Comparison of ENCODE assay signal across 8 mouse cellular contexts in the genomic region with DNA sequence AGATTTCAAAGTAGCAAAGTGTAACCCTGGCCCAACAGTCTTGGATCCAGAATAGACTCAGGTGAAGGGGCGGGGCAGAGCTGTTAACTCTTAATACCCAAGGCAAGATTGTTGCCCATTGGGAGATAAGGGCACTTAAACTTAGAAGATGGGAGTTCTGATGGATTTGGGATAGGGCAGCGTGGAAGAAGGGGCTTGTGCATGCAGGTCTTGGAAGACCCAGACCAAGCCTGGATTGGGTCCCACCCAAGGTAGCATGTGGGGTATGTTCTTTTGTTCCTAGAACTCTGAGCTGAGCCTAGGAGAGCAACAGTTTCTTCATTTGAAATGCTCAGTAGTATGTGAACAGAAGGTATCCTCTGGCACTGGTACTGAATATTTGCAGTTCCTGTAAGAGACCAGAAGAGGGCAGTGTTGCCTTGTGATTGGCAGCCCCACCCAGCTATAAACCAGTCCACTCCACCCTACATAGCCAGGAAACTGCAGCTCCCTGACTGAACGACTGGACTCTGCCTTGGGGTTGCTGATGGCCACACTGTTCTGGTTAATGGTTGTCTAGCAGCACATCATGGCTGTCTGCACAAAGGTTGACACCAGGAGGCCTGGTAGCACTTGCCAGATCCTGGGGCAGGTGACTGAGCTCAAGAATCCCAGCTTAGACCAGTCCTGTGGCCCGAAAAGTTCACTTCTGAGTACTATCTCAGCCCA. TPM values are rescaled to one million over a fixed set of nuclear protein-coding genes. Genes with fewer than 3 reads are reported as not detected.
DNase-seq lines count a peak whose midpoint lies in the region; ATAC-seq and TF ChIP-seq lines count a peak whose summit lies in the region.

No protein-coding gene starts in this region.

- H3K4me1 ChIP-seq in cortical plate, adult 2 months (ENCODE audit: control insufficient read depth, insufficient read depth, low read length): peaks cover 7% of the 10 kb centered on the region
- H3K4me1 ChIP-seq in limb, embryonic 11.5 days (ENCODE audit: control insufficient read depth, insufficient read depth, low read length): peaks cover 27% of the 10 kb centered on the region
- H3K4me1 ChIP-seq in midbrain, embryonic 14.5 days (ENCODE audit: control insufficient read depth, insufficient read depth, low read length): peaks cover 28% of the 10 kb centered on the region
- H3K4me1 ChIP-seq in testis, adult 2 months (ENCODE audit: control insufficient read depth, insufficient read depth, low read length): peaks cover 16% of the 10 kb centered on the region

- peak; percentile 73 for TF ChIP-seq CTCF in C2C12 (IDR thresholded peaks at IDR 0.05; ENCODE audit: control insufficient read depth, insufficient read depth, insufficient read length)
- peak; percentile 96 for TF ChIP-seq CTCF in cortical plate, adult 2 months (IDR thresholded peaks at IDR 0.05; ENCODE audit: extremely low read depth, insufficient read depth, low read length)
- TF ChIP-seq CTCF in testis, adult 2 months (IDR thresholded peaks at IDR 0.05; ENCODE audit: control insufficient read depth, insufficient read depth, insufficient replicate concordance, low read depth, low read length): peak; percentile 76

- peaks cover 58% of the 10 kb centered on the region for H3K36me3 ChIP-seq in C2C12 (ENCODE audit: control insufficient read depth, insufficient read depth)
- H3K36me3 ChIP-seq in limb, embryonic 11.5 days (ENCODE audit: control insufficient read depth, insufficient read depth, low read length): peaks cover 15% of the 10 kb centered on the region
- peaks cover 31% of the 10 kb centered on the region for H3K36me3 ChIP-seq in midbrain, embryonic 14.5 days (ENCODE audit: control insufficient read depth, insufficient read depth, low read length)
- no peaks in the 10 kb centered on the region; the same call in 1 of the 2 replicates for H3K36me3 ChIP-seq in testis, adult 2 months (ENCODE audit: control insufficient read depth, insufficient read depth, low read length)

- H3K79me3 ChIP-seq in C2C12 (ENCODE audit: low read depth): peaks cover 40% of the 10 kb centered on the region

- DNase-seq in ZHBTc4 (ENCODE audit: low read depth, low spot score): peak; percentile 88
- peak; percentile 66 for DNase-seq in gastrocnemius, postnatal 14 days
- DNase-seq in kidney, adult 18-20 months: peak; percentile 83
- peak; percentile 75 for DNase-seq in limb, embryonic 11.5 days (ENCODE audit: low spot score)
- DNase-seq in midbrain, embryonic 14.5 days: peak; percentile 87

- peak overlapping the region; percentile 22 for H3ac ChIP-seq in C2C12 (ENCODE audit: control insufficient read depth, insufficient read length, low read depth)

- no peak overlapping the region for H3K4me2 ChIP-seq in limb, embryonic 11.5 days (ENCODE audit: low read depth, severe bottlenecking)
- H3K4me2 ChIP-seq in midbrain, embryonic 14.5 days (ENCODE audit: low read length): no peak overlapping the region

- TF ChIP-seq POLR2A in cortical plate, adult 2 months (IDR thresholded peaks at IDR 0.05; ENCODE audit: extremely low read depth, insufficient read depth, low read length): 0 out of 2 replicates have a peak, but pooled peaks have one; percentile 31
- no peak for TF ChIP-seq POLR2A in testis, adult 2 months (IDR thresholded peaks at IDR 0.05; ENCODE audit: control insufficient read depth, low read depth, low read length)

- no peaks in the 10 kb centered on the region for H3K9me3 ChIP-seq in limb, embryonic 11.5 days (ENCODE audit: control insufficient read depth, low read length)
- no peaks in the 10 kb centered on the region for H3K9me3 ChIP-seq in midbrain, embryonic 14.5 days (ENCODE audit: control insufficient read depth, low read length)

- 59% methylated on average over 4 of the region's 4 CpGs for WGBS in limb, embryonic 11.5 days
- 63% methylated on average over 4 of the region's 4 CpGs for WGBS in midbrain, embryonic 14.5 days

- no peak overlapping the region for H3K9ac ChIP-seq in limb, embryonic 11.5 days (ENCODE audit: low read length)
- H3K9ac ChIP-seq in midbrain, embryonic 14.5 days (replicated peaks; ENCODE audit: low read length): no peak overlapping the region

- no peaks in the 10 kb centered on the region for H3K27me3 ChIP-seq in C2C12 (ENCODE audit: control insufficient read depth, insufficient read depth, insufficient read length)
- no peaks in the 10 kb centered on the region for H3K27me3 ChIP-seq in limb, embryonic 11.5 days (ENCODE audit: control insufficient read depth, insufficient read depth, low read length)
- H3K27me3 ChIP-seq in midbrain, embryonic 14.5 days (ENCODE audit: control insufficient read depth, insufficient read depth, low read length): no peaks in the 10 kb centered on the region
- H3K27me3 ChIP-seq in testis, adult 2 months (ENCODE audit: control insufficient read depth, insufficient read depth, low read length): no peaks in the 10 kb centered on the region

- no peak overlapping the region for H3K27ac ChIP-seq in cortical plate, adult 2 months (ENCODE audit: insufficient read depth, low read length)
- H3K27ac ChIP-seq in limb, embryonic 11.5 days (replicated peaks; ENCODE audit: low read depth, low read length): no peak overlapping the region
- no peak overlapping the region for H3K27ac ChIP-seq in midbrain, embryonic 14.5 days (replicated peaks; ENCODE audit: low read depth, low read length)
- no peak overlapping the region for H3K27ac ChIP-seq in testis, adult 2 months (ENCODE audit: control insufficient read depth, insufficient read depth, low read depth, low read length)

- intact Hi-C loops in gastrocnemius, postnatal 14 days (cut with DNase I; ENCODE audit: low total_unique reads): no loop called here

- H3K4me3 ChIP-seq in C2C12 (ENCODE audit: insufficient read depth, poor library complexity, severe bottlenecking): no peak overlapping the region
- H3K4me3 ChIP-seq in cortical plate, adult 2 months (ENCODE audit: insufficient read depth, low read length): no peak overlapping the region
- H3K4me3 ChIP-seq in limb, embryonic 11.5 days (ENCODE audit: low read depth, low read length): no peak overlapping the region
- H3K4me3 ChIP-seq in midbrain, embryonic 14.5 days (replicated peaks; ENCODE audit: low read depth, low read length): no peak overlapping the region
- H3K4me3 ChIP-seq in testis, adult 2 months (ENCODE audit: control insufficient read depth, low read depth, low read length): no peak overlapping the region

- no peak; the same call in 1 of the 2 replicates for ATAC-seq in limb, embryonic 11.5 days (ENCODE audit: insufficient number of reproducible peaks, low FRiP score, low TSS enrichment, low read depth)
- no peak for ATAC-seq in midbrain, embryonic 14.5 days (ENCODE audit: low FRiP score, low TSS enrichment)

- peaks cover 66% of the 10 kb centered on the region for H3K79me2 ChIP-seq in C2C12 (ENCODE audit: control insufficient read depth, insufficient read depth)

TF ChIP-seq in C2C12, 6 proteins besides CTCF, POLR2A, EP300 and RAD21:
- TF ChIP-seq MYOG (IDR thresholded peaks at IDR 0.05; ENCODE audit: control insufficient read depth, extremely low read depth, insufficient read length) (no peak), MYOD1 (IDR thresholded peaks at IDR 0.05; ENCODE audit: control insufficient read depth, insufficient read length, low read depth) (no peak), FOSL1 (IDR thresholded peaks at IDR 0.05; ENCODE audit: insufficient read depth, low read length, poor library complexity, severe bottlenecking) (no peak), USF1 (IDR thresholded peaks at IDR 0.05; ENCODE audit: low read depth) (no peak), MAX (IDR thresholded peaks at IDR 0.05) (no peak), CEBPB (IDR thresholded peaks at IDR 0.05; ENCODE audit: low read depth) (no peak)

RNA-seq across cellular contexts. Expression of a gene that starts 2.4 kb away (rescaled TPM):
- 154 TPM for polyA plus RNA-seq in C2C12 (2012; fragmentation: generic; extraction: Trizol)
- 29.0 and 30.0 TPM in 2 replicates for polyA plus RNA-seq in cortical plate, adult 2 months (2012; rRNA removed)
- total RNA-seq in gastrocnemius, postnatal 14 days (2021): 1 to 10 TPM; 5.1 to 7.0 TPM
- polyA plus RNA-seq in limb, embryonic 11.5 days (2014; fragmentation: Nextera tagmentation; extraction: Ambion mirVana): 57.8 and 58.5 TPM in 2 replicates
- 23.6 and 28.4 TPM in 2 replicates for polyA plus RNA-seq in midbrain, embryonic 14.5 days (2014; fragmentation: Nextera tagmentation; extraction: Ambion mirVana)
- 68.3 and 75.0 TPM in 2 replicates for polyA plus RNA-seq in testis, adult 2 months (2012; rRNA removed)

RNA-seq across cellular contexts. Expression of a gene that starts 4.8 kb away (rescaled TPM):
- polyA plus RNA-seq in C2C12 (2012; fragmentation: generic; extraction: Trizol): 338 TPM
- polyA plus RNA-seq in cortical plate, adult 2 months (2012; rRNA removed): 96.3 and 96.6 TPM in 2 replicates
- total RNA-seq in gastrocnemius, postnatal 14 days (2021): 100 to 1,000 TPM; 133 to 143 TPM
- 166 and 177 TPM in 2 replicates for polyA plus RNA-seq in limb, embryonic 11.5 days (2014; fragmentation: Nextera tagmentation; extraction: Ambion mirVana)
- 113 and 151 TPM in 2 replicates for polyA plus RNA-seq in midbrain, embryonic 14.5 days (2014; fragmentation: Nextera tagmentation; extraction: Ambion mirVana)
- 84.6 and 94.8 TPM in 2 replicates for polyA plus RNA-seq in testis, adult 2 months (2012; rRNA removed)

RNA-seq across cellular contexts. Expression of a gene that starts 21.8 kb away (rescaled TPM):
- 26.4 TPM for polyA plus RNA-seq in C2C12 (2012; fragmentation: generic; extraction: Trizol)
- polyA plus RNA-seq in cortical plate, adult 2 months (2012; rRNA removed): 46.0 and 46.2 TPM in 2 replicates
- 10 to 100 TPM; 11.4 to 11.8 TPM for total RNA-seq in gastrocnemius, postnatal 14 days (2021)
- 56.6 and 58.3 TPM in 2 replicates for polyA plus RNA-seq in limb, embryonic 11.5 days (2014; fragmentation: Nextera tagmentation; extraction: Ambion mirVana)
- polyA plus RNA-seq in midbrain, embryonic 14.5 days (2014; fragmentation: Nextera tagmentation; extraction: Ambion mirVana): 48.8 and 56.9 TPM in 2 replicates
- polyA plus RNA-seq in testis, adult 2 months (2012; rRNA removed): 15.8 and 20.5 TPM in 2 replicates

RNA-seq across cellular contexts. Expression of a gene that starts 31.3 kb away (rescaled TPM):
- polyA plus RNA-seq in C2C12 (2012; fragmentation: generic; extraction: Trizol): 24.6 TPM
- 27.6 and 28.5 TPM in 2 replicates for polyA plus RNA-seq in cortical plate, adult 2 months (2012; rRNA removed)
- 1 to 10 TPM; 4.3 to 5.3 TPM for total RNA-seq in gastrocnemius, postnatal 14 days (2021)
- polyA plus RNA-seq in limb, embryonic 11.5 days (2014; fragmentation: Nextera tagmentation; extraction: Ambion mirVana): 32.6 and 36.4 TPM in 2 replicates
- polyA plus RNA-seq in midbrain, embryonic 14.5 days (2014; fragmentation: Nextera tagmentation; extraction: Ambion mirVana): 17.8 and 19.9 TPM in 2 replicates
- polyA plus RNA-seq in testis, adult 2 months (2012; rRNA removed): 5.6 and 6.9 TPM in 2 replicates

RNA-seq across cellular contexts. Expression of a gene that starts 31.3 kb away (rescaled TPM):
- polyA plus RNA-seq in C2C12 (2012; fragmentation: generic; extraction: Trizol): 7.5 TPM
- polyA plus RNA-seq in cortical plate, adult 2 months (2012; rRNA removed): 15.0 and 17.4 TPM in 2 replicates
- 10 to 100 TPM; 26.5 to 29.0 TPM for total RNA-seq in gastrocnemius, postnatal 14 days (2021)
- 11.5 and 11.9 TPM in 2 replicates for polyA plus RNA-seq in limb, embryonic 11.5 days (2014; fragmentation: Nextera tagmentation; extraction: Ambion mirVana)
- 11.2 and 12.5 TPM in 2 replicates for polyA plus RNA-seq in midbrain, embryonic 14.5 days (2014; fragmentation: Nextera tagmentation; extraction: Ambion mirVana)
- 6.3 and 7.1 TPM in 2 replicates for polyA plus RNA-seq in testis, adult 2 months (2012; rRNA removed)
